Mouse (Mus musculus) ES-Bruce4 (cell line): ENCODE measurements around the gene Gm49416.

Source experiments
- CTCF ChIP-seq: IDR thresholded peaks from one replicate; pipeline ENCODE4 v1.8.1; 2011; ENCODE audit warnings: low read depth, low read length
- EP300 ChIP-seq: IDR thresholded peaks from 2 replicates; pipeline ENCODE4 v1.6.1; 2011; ENCODE audit warnings: low read depth, low read length; ENCODE audit not compliant: insufficient read depth
- POLR2A ChIP-seq: IDR thresholded peaks from one replicate; pipeline ENCODE4 v1.8.1; 2011; ENCODE audit warnings: low read length; ENCODE audit not compliant: insufficient read depth

- TF ChIP-seq EP300 (peak; percentile 59; the same call in 1 of the 2 replicates), CTCF (no peak), POLR2A (peak; percentile 66)
These were observed 8.3 kb upstream of the Gm49416 start, which contains the start of gene Uqcc3 for GRCm38 (mm10) chr19:8880311-8881033.
